Mouse (Mus musculus) kidney, postnatal 25 days (tissue): ENCODE measurements around the gene Ets2.
"Not testable (repeated sequence)": the region's sequence is repeated elsewhere in the genome, so short reads cannot be mapped to it uniquely, and the experiment has no call there.

Source experiments
- DNase-seq, 2 experiments: peaks; one replicate each; pipeline ENCODE4 v3.0.0; 2021; ENCODE audit warnings: mixed read lengths in 2 of 2

The Ets2 gene

DNA sequence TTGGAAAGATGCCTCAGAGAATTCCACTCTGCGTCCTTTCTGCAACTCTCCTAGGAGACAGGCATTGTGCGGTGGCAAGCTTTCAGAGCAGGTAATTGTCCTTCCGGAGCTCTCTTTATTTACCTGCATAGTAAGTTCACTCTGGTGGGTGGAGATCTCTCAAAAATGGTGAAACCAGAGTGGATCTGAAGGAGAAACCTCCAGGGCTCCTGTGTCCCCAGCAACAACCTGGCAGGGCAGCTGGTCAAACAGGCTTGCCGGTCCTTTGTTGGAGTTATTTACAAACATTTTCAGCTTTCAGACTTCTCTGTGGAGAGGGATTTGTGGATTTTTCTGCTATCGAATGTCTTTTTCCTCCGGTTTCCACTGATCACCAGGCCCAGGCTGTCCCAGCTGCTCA, 34.6 kb downstream of the Ets2 start:
- DNase-seq = no peak

- DNase-seq = no peak
Observed at GRCm38 (mm10) chr16:95739522-95739921, 37.6 kb downstream of the Ets2 start.

DNA sequence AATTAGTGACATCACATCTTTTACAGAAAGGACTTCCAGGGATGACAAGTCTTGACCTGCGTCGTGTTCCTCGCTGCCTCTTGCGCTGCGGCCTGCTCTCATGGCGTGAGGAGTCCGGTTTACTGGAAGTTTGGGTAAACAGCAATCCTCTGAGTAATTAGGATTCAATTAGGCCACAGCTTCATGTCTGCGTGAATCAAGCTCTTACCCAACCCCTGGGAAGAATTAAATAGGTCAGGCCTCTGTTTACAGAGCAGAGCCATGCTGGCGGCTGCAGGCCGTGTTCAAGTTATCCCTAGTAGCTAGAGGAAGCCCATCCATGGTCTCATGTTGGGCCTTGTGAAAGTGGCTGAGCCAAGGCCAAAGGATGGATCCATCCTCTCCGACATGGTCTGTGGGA, 39.5 kb downstream of the Ets2 start:
- DNase-seq = no peak

GRCm38 (mm10) chr16:95741915-95742739, 40.3 kb downstream of the Ets2 start:
- DNase-seq = no peak

DNA sequence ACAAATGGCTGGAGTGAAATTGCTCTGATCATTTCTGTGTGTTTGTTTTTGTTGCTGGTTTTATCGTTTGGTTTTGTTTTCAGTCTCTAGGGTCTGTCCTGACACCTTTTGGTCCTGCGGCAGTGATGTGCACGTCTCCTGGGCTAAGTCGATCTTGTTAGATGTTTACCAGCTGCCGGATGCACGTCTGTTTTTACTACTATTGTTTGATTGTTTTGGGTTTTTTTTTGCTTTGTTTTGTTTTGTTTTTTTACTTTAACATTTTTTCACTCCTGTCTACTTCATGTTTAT, 40.8 kb downstream of the Ets2 start:
- no peak for DNase-seq

DNA sequence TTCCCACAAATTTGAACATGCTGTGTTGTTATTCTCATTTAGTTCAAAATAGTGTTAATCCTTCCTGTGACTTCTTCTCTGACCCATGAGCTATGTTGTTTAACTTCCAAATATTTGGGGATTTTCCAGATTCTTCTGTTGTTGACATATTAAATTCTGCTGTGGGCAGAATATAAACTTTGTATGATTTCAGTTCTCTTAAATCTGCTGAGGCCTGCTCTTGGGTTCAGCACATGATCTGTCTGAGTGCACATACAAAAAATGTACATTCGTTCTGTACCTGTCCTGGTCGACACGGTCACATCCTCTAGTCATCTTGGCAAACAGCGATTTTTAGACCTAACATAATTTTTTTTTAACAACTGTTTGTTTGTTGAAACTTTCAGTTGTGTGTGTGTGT, 41.2 kb downstream of the Ets2 start:
- no peak for DNase-seq

GRCm38 (mm10) chr16:95744771-95745170, 42.9 kb downstream of the Ets2 start:
- DNase-seq = no peak

- no peak for DNase-seq
Observed at GRCm38 (mm10) chr16:95745685-95746084, 43.8 kb downstream of the Ets2 start.

DNA sequence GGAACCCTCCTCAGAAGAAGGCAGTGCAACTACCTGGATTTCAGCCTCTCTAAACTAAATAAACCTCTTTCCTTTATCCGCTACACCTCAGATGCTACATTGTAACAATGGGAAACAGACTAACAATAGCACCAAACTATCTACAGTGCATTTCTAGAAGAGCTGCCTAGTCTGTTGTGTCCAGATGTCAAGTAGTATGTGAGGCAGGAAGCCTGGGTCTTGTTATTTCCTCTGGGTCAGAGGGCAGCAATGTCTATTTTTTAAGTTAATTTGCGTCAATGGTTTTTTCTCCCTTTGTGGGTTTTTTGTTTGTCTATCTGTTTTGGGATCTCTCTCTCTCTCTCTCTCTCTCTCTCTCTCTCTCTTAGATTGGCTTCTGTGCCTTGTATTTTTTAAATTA, 44.7 kb downstream of the Ets2 start:
- no peak for DNase-seq

- no peak for DNase-seq
Observed at GRCm38 (mm10) chr16:95749291-95750103, 47.6 kb downstream of the Ets2 start.

- peak; percentile 33 to 62 for DNase-seq
Observed at GRCm38 (mm10) chr16:95750211-95750629, 48.3 kb downstream of the Ets2 start.

- no peak for DNase-seq
Observed at GRCm38 (mm10) chr16:95752502-95752901, 50.6 kb downstream of the Ets2 start.

GRCm38 (mm10) chr16:95753295-95753694, 51.4 kb downstream of the Ets2 start:
- DNase-seq = no peak

DNA sequence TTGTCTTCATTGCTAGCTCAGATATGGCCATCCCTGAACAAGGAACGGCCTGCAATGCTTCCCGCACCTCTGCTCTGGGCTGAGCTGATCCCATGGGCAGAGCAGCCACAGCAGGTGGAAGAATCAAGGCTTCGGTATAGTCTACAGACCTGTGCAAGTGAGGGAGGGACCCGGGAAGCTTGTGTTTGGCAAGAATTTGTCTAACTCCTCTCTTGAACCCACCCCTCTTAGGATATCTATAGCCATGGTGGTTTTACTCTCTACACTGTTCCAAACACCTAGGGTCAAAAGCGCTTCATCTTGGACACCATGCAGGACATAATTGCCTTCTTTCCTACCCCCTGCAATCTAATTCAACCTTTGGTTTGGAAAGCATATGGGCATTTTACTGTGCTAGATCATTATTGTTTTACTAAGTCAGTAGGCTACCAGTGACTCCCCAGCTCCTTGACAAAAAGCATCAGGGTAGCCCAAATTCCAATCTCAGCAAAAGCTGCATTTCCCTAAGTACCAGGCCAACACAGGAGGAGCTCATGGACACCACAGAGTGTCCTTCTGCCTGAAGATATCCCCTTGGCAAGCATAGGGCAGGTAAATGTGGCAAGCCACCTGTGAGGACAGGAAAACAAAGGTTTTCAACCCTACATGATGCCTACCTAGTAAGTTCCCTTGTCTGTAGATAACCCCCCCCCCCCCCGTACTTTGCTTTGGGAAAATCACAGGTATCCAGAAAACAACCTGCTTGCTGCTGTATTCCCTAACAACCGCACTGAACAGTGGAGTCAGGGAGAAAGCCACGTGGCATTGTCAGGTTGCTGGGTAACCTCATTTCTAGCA, 57.5 kb downstream of the Ets2 start:
- DNase-seq = no peak

- DNase-seq = no peak
Observed at GRCm38 (mm10) chr16:95759988-95760391, 58.1 kb downstream of the Ets2 start.

- no peak for DNase-seq
Observed at GRCm38 (mm10) chr16:95761742-95762141, 59.9 kb downstream of the Ets2 start.

DNA sequence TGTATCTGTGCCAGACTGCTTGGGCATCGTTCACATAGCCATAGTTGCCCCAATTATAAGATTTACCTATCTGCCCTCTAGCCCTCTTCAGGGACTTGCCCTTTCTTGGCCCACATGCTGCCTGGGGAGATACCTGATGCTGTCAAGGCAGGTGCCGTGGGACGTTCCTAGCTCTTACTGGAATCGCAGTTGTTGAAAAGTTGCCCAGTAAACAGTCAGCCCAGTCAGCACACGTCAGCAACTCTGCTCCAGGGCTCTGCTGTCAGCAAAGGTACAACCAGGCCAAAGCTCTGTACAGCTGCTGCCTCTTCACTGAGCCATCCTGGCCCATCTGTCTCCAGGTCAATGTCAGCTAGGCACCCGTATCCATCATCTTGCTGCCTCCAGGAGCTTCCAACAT, 61.3 kb downstream of the Ets2 start:
- DNase-seq = no peak

DNA sequence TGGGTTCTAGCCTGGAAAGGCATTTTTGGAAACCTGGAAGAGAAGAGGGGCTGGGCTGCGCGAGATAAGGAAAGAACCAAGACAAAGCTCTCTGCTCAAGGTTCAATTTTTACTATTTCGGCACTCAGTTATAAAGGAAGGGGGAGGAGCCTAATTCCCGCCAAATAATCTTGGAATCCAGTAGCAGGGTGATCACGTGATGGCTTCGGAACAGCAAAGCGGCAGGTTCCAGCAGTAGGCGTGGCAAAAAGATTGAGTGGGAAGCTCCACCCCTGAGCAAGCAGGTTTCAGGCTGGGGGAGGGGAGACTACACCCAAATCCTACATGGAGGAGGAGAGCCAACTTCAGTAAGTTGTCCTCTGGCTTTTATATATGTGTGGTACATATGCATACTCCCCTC, 62.2 kb downstream of the Ets2 start:
- DNase-seq = not testable (repeated sequence)

GRCm38 (mm10) chr16:95766181-95766580, 64.3 kb downstream of the Ets2 start:
- DNase-seq = no peak

DNA sequence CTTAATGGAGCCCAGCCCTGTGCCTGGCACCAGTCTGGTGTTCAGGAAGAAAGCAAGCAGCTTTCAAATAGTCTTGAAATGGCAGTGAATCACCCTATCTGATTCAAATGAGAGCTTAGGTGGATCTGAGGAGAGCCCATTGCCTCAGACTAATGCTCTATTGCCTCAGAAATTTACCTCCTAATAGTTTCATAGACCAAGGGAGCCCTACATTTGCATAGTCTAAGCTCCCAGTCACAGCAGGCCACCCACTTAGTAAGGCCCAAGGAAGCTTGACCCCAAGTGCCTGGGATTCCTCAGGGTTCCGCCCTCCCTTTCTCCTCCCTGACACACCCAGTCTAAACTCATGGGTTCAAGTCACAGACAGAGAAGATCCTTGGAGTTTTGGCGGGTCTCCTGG, 65.4 kb downstream of the Ets2 start:
- no peak for DNase-seq

DNA sequence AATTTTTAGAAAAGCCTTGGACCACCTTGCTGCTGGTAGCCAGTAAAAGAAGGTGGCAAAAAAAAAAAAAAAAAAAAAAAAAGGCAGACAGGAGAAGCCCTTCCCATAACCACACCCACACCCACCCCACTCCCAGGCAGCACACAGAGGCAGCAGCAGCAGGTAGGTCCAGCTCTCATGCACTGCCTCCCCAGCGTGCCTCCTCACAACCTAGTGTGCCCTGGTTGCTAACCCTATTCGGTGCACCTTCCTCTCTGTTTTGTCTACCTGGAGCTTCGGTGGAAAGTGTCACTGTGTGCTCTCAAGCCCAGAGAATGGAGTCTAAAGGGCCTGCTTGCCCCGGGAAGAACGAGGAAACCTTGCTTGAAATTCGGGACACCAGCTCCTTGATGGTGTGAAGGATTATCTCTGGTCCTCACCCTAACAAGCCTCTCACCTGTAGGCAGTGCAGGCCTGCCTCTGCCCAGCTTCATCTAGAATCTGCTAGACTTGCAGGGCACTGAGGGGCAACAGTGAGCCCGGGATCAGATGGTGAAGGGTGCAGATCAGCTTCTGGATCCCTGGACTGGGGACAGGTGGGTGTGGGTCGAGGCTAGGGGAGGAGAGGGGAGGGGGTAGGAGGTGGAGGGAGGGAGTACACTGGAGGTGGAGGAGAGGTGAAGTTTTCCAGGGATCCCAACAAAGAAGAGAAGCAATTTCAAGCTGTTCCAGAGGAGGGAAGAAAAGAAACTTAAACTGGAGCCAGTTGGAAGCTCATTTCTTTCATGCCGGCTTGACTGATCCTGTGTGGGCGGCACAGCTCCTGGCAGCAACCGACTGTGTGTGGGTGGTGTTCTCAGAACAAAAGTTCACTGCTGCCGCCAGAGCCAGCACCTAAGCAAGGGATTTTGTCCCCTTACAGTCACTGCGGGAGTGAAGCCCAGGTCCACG, 67.5 kb downstream of the Ets2 start:
- peak; percentile 17 to 60 for DNase-seq

DNA sequence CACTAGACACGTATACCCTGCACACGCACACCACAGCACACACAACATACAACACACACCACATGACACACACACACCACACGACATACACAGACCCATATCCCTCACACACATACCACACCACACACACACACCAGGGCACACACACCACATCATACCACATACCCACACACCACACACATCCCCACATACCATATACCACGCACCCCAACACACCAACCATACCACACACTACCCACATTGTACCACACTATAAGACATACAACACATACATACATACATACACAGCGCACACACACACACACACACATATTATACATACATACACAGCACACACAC, 68.1 kb downstream of the Ets2 start:
- DNase-seq = no peak
